Mouse (Mus musculus): ENCODE results near the gene Tmem87a.
A peak's percentile ranks its signal among the peaks of the same experiment; 100 is the strongest.

Tmem87a gene

DNA sequence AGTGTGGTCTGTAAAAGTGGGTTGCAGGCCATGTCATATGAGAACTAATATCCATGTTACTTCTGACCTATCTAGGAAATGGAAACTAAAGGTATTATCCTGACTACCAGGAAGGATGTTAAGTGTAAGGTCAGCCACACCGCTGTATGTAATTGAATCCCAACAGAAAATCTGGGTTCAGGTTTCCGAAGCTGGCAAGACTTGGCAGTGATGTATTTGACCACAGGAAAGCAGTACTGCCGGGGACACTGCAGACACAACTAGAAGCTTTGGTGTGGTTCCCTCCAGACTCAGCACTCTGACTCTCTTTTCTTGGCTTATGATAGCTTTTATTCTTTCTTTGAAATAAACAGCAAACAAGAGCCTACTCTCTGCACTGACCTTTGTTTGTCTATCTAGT, 37.4 kb downstream of the Tmem87a start:
- DNase-seq (ENCODE audit: low read depth, low spot score), result no peak

GRCm38 (mm10) chr2:120360425-120360824, 43.5 kb downstream of the Tmem87a start:
- no peak for DNase-seq (ENCODE audit: low read depth, low spot score)

- peak; percentile 91 for DNase-seq (ENCODE audit: low read depth, low spot score)
Measured at GRCm38 (mm10) chr2:120352682-120353646, 50.9 kb downstream of the Tmem87a start, which contains the start of gene Vps39. Gene Vps39, minus strand, starts transcription at chr2:120353137.

DNA sequence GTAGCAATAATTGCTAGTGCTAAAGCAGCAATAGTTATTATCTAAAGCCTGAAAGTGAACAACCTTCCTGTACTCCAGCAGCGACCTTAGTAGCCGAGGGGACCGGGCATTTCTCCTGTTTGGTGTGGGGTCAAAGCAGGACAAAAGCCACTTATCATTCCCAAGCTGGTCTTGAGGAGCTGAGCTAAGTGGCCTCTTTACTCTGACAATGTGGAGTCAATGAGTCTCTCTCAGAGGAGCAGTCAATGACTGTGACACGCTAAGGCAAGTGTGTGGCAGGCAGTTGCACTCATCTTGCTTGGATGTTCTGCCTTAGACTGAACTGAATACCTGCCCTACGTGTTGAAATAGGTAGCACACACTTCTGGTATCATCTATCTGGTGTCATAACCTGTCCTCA, 52.6 kb downstream of the Tmem87a start:
- no peak for DNase-seq (ENCODE audit: low read depth, low spot score)

DNA sequence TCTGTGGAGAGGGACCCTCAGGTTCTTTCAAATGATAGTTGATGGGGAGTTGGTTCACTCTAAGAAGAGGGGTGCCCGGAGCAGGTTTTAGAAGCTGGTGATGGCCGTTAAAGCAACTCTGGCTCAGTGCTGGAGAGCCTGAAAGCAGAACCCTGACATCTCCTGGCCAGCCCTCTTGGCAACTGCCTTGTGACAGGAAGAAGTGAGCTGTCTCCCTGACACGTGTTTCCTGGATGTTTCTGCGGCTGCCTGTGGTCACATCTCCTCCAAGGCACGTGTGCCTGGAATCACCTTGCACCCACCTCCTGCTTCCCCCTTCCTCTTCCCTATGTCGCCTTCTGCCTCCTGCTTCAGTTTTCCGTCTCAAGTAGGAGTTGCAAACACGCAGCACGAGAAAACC, 55.8 kb downstream of the Tmem87a start:
- no peak for DNase-seq (ENCODE audit: low read depth, low spot score)

- DNase-seq (ENCODE audit: low read depth, low spot score), result no peak
Measured at GRCm38 (mm10) chr2:120341741-120342140, 62.2 kb downstream of the Tmem87a start.

GRCm38 (mm10) chr2:120337886-120338285, 66.0 kb downstream of the Tmem87a start:
- peak; percentile 15 for DNase-seq (ENCODE audit: low read depth, low spot score)

DNA sequence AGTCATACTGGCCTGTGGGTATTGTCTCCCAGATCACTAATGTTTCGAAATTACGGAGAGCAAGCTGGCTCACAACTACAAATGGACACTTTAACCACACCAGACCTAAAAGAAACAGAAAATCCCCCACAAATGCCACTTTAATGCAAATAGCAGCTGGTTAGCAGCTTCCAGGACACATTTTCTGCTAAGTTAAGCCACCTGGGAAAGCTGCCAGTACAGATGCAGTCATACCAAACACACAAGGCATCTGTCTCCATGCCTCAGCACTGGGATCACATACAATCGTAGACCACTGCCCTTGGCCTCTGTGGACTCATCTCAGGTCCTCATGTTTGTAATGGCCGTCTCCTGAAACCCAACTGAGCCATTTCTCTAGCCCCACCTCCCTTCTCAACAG, 72.3 kb downstream of the Tmem87a start:
- no peak for DNase-seq (ENCODE audit: low read depth, low spot score)

GRCm38 (mm10) chr2:120315077-120315476, 88.8 kb downstream of the Tmem87a start:
- no peak for DNase-seq (ENCODE audit: low read depth, low spot score)

DNA sequence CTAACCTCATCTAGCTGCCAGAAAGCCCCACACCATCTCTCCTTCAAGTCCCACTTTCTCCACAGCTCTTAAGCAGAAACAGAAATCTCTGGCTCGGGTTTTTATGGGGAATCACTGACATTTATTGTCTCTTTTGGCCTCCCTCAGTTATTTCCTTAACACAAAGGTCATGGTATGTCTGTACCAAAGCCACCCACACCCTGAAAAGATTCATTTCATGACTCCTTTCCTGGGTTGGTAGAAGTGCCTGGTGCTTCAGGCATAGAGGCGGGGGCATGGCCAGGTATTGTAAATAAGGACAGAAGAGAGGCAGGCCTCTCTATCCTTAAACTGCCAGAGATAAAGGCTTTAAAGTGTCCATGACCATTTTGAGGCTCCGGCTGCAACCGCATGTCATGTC, 89.4 kb downstream of the Tmem87a start:
- no peak for DNase-seq (ENCODE audit: low read depth, low spot score)

GRCm38 (mm10) chr2:120313976-120314375, 89.9 kb downstream of the Tmem87a start, which contains the start of gene Pla2g4f:
Gene Pla2g4f, minus strand, starts transcription at chr2:120314165.
- DNase-seq (ENCODE audit: low read depth, low spot score), result no peak

DNA sequence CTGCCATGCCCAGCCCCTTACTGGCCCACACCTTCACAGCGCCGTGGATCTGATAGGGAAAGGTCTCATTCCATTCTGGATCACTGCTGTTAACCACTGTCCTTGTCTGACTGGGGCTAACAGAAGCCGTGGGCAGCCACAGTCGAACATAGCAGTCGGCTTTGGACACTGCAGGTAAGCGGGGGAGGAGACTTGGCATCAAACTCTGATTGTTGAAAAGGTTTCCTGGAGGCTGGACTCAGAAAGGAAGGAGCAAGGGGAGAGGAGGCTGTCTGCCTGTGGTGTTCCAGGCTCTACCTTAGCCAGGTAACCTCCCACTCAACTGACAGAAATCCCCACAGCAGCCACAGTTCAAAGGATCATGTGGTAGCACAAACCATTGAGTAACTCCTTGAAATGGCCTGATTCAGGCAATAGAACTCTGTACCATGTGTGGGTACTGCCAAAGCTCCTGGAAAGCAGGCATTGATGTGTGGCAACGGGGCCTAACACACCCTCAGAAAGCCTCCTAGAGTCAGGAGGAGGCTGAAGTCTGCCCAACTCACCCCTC, 91.6 kb downstream of the Tmem87a start:
- DNase-seq (ENCODE audit: low read depth, low spot score), result no peak
